Mouse (Mus musculus): ENCODE results near the gene Chp2.

Chp2 gene

GRCm38 (mm10) chr7:122242260-122242659 lies 23.0 kb downstream of the Chp2 start:
- intact Hi-C loops (cut with DNase I): loop anchor here (2.0 kb wide), 1 partner anchor 43 kb away; no protein-coding TSS in a partner anchor

DNA sequence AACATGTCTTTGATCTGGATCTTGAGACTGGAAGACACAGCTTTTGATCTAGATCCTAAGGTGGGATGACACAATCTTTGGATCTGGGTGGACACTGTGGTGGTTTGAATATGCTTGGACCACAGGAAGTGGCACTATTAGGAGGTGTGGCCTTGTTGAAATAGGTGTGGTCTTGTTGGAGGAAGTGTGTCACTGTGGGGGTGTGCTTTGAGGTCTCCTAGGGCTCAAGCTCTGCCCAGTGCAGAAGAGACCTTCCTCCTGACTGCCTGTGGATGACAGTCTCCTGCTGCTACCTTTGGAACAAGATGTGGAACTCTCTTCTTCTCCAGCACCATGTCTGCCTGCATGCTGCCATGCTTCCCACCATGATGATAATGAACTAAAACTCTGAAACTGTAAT lies 23.4 kb downstream of the Chp2 start:
- intact Hi-C loops (cut with DNase I): loop anchor here (2.0 kb wide), 1 partner anchor 44 kb away; no protein-coding TSS in a partner anchor

GRCm38 (mm10) chr7:122244166-122244565 lies 24.9 kb downstream of the Chp2 start:
- intact Hi-C loops (cut with DNase I): no loop called here

DNA sequence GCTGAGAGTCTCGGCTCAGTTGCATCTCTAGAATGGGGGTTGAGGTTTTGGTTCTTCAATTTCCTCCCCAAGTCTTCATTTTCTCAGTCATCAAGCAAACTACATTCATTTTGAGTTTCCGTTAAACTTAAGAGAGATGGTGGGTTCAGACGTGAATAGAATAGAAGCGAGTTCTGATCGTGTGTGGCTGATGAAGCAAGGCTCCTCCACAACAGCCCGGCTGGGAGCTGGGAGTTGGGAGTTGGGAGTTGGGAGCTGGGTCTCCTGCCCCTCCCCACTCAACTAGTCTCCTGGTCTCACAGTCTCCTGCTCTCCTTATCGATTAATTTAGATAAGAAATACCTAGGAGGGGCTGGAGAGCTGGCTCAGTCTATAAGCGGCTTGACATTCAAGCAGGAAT lies 25.3 kb downstream of the Chp2 start:
- intact Hi-C loops (cut with DNase I): no loop called here

DNA sequence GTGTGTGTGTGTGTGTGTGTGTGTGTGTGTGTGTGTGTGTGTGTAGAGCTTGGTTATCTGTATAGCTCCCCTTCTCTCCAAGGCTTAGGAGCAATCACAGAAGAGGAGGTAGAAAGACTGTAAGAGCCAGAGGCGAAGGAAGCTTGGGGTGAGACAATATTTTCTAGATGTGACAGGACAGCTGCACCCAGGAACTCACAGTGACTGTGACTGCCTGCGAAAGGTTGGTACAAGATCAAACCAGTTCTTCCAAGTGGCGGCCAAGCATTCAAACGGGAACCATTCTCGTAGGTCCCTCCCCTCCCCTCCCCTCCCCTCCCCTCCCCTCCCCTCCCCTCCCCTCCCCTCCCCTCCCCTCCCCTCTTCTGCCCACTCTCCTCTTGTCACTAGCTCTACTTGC lies 26.7 kb downstream of the Chp2 start:
- intact Hi-C loops (cut with DNase I): no loop called here

DNA sequence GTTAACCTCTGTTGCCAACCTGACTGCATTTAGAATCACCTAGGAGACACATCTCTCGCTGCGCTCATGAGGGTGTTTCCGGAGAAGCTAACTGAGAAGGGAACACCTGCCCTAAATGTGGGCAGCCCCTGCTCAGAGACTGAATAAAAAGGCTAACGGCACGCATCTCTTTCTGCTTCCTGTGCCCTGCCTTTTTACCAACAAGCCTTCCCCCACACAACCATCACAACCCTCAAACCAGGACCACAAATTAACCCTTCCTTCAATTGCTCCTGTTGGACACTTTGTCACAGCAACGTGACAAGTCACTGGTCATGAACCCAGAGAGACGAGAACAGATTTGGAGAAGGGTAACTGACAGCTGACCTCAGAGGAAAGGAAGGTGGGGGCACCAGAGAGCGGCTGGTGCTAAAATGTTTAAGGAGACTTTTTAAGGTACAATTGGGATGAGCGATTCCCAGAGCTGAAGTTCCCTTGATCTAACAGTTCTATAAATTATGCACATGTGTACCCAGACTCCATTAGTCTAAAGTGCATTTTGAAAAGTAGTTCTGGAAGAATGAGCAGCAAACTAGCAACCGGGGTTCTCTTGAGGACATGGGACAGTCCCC lies 28.1 kb downstream of the Chp2 start:
- intact Hi-C loops (cut with DNase I): no loop called here

GRCm38 (mm10) chr7:122249321-122249821 lies 30.1 kb downstream of the Chp2 start:
- intact Hi-C loops (cut with DNase I): no loop called here

- intact Hi-C loops (cut with DNase I): loop anchor here (1.0 to 10.0 kb wide), 2 partner anchors 208 to 673 kb away; no protein-coding TSS in a partner anchor
Observed at GRCm38 (mm10) chr7:122251197-122252011, 32.1 kb downstream of the Chp2 start.

GRCm38 (mm10) chr7:122256722-122257121 lies 37.4 kb downstream of the Chp2 start:
- intact Hi-C loops (cut with DNase I): loop anchor here (10.0 kb wide), 1 partner anchor 668 kb away; no protein-coding TSS in a partner anchor

- intact Hi-C loops (cut with DNase I): loop anchor here (10.0 kb wide), 1 partner anchor 666 kb away; no protein-coding TSS in a partner anchor
Observed at GRCm38 (mm10) chr7:122258521-122258920, 39.2 kb downstream of the Chp2 start.

- intact Hi-C loops (cut with DNase I): no loop called here
Observed at GRCm38 (mm10) chr7:122260055-122260602, 40.8 kb downstream of the Chp2 start.

DNA sequence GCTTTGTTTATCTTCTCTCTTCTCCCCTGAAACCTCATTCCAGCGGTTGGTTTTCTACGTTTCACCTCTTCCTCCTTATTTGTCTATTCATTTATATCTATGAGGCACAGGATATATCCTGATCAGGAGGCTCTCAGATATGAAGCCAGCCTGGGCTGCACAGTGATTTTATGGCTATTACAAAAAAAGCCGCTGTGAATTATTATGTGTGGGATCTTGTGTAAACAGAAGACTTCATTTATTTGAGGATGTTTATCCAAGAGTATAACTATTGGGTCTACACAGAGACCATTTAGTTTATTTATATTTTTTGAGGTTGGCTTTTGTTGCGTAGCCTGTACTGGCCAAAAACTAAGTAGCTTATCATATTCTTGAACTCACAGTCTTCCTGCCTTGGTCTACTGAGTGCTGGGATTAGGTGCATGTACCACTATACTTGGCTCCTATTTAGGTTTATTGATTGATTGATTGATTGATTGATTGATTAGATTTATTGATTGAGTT lies 49.7 kb downstream of the Chp2 start:
- intact Hi-C loops (cut with DNase I): no loop called here

DNA sequence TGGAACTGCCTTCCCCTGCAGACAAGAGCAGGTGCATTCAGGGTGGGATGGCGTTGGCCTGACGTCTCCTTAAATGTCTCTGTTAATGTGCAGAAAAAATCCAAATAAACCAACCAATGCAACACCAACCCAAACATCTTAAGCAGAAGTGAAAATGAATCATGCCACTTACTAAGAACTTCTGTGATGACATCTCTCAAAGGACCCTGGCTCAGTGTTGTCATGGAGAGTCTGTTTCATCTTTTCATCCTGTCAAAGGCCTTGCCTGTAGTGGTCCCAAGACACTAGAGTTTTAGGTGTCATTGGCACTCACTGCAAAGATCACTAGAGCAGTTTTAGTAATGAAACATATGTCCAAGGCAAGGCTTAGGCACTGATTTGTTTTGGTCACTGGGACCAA lies 53.0 kb downstream of the Chp2 start:
- intact Hi-C loops (cut with DNase I): no loop called here

All from adrenal gland (tissue).